Mouse (Mus musculus): ENCODE data around the gene Cxcr5. TPM values are rescaled to one million over a fixed set of nuclear protein-coding genes. Genes with fewer than 3 reads are reported as not detected.

Cxcr5 gene
- total RNA-seq, 2 experiments from 2014 or later = 0.12 to 0.20 TPM

GRCm38 (mm10) chr9:44485105-44485515 lies 76.6 kb downstream of the Cxcr5 start:
- intact Hi-C loops (cut with DNase I) = no loop called here
- peak in 1 of 2 experiments; percentile 9 for DNase-seq

DNA sequence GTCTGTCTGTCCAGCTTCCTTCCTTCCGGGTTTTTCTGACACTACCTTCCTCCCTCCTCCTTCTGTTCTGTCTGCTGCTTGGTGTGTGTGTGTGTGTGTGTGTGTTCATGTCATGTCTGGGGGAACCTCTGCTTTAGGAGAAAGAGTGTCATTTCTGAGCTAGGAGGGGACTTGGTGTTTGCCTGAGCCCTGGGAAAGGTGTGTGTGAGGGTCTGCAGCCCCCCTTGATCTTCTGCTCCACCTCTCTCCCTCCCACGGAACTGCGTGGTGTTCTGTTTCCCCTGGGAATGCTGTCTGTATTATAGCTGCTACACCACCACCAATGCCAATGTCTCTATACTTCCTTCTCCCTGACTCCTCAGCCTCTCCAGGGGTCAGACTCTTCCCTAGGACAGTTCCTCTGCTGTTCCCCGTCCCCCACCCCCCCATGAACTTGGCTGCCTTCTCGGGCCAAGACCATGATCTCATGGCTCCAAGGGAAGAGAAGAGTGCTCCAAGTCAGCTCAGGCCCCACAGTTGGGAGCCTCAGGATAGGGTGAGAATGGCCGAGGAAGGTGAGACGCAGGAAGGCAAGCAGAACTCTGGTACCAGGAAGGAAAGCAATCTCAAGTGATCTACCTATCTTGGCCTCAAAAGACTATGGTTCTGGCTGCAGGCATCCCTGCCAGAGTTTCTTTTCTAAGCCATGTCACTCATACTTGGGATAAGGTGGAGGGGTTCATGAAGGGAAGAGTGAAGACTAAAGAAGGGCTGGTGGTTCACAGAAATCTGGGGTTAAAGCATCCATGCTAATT lies 77.2 kb downstream of the Cxcr5 start:
- intact Hi-C loops (cut with DNase I) = no loop called here
- DNase-seq = peak in 1 of 2 experiments; percentile 13

DNA sequence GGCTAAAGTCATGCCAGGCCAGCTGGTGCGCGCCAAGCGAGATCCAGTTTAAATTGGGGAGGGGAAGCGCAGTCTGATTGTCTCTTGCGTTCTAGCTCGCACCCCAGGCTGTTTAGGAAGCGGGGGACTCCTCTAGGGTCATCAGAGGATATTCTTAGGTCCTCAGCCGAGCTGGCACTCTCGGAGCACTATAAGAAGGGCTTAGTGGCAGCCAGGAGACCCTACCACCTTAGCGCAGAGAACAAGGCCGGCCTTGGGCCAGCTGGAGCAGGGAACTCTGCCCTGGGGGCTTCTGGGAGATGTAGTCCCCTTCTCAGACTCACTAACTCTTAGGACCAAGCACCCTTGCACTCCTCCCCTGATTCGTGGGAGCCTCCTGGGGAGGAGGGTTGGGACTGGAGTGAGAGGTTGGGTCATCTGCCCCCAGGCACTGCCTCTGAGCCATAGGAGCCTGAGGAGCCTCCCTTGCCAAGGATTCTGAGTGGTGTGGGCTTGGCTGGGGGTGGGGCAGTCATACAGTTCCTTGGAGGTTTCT lies 78.1 kb downstream of the Cxcr5 start:
- DNase-seq = peak; percentile 60 to 73
- intact Hi-C loops (cut with DNase I) = no loop called here

- intact Hi-C loops (cut with DNase I) = no loop called here
- peak in 1 of 2 experiments; percentile 52 for DNase-seq
Measured at GRCm38 (mm10) chr9:44483041-44483509, 78.6 kb downstream of the Cxcr5 start.

DNA sequence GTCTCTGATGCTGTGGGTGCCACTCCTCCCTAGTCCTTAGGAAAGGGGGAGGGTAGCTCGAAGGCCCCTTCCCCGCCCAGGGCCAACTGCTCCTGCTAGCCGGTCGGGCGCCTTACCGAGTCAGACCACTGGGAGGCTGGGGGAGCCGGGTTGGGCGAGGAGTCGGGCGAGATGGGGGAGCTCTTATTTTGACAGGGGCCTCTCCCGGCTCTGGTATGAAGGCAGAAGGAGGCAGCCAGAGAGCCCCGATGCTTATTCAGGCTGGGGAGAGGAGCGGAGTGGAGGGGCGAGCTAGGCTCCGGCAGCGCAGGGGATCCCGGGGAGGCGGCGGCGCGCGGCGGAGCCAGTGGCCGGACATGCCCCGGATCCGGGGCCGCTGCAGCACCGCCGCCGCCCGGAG lies 79.1 kb downstream of the Cxcr5 start, which contains the start of gene Bcl9l:
Bcl9l (plus strand) TSS at position 274 of the 400 bp plus-strand sequence.
- intact Hi-C loops (cut with DNase I) = loop anchor here (1.0 kb wide), 1 partner anchor 20 kb away; no protein-coding TSS in a partner anchor
- DNase-seq = peak; percentile 92 to 95

DNA sequence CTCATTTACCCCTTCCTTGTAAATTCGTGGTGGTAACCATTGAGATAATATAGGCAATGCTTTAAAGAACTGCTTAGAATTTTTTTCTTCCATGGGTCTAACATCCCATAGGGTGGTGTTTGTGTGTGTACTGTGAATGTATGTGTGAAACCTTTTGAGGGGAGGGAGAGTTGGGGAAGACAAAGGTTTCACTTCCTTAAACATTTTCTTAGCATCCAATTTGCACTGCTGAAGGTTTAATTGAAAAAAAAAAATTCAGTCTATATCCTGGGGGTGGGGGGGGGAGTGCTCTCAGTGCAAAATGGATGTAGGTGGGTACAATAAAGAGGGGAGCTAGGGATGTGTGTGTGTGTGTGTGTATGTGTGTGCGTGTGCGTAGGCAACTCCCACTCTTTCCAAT lies 79.6 kb downstream of the Cxcr5 start:
- intact Hi-C loops (cut with DNase I) = loop anchor here (1.0 kb wide), 1 partner anchor 20 kb away; no protein-coding TSS in a partner anchor
- no peak for DNase-seq

- peak; percentile 86 to 90 for DNase-seq
- intact Hi-C loops (cut with DNase I) = loop anchor here (5.0 kb wide), 1 partner anchor 32 kb away; no protein-coding TSS in a partner anchor
Measured at GRCm38 (mm10) chr9:44479628-44480428, 81.8 kb downstream of the Cxcr5 start.

DNA sequence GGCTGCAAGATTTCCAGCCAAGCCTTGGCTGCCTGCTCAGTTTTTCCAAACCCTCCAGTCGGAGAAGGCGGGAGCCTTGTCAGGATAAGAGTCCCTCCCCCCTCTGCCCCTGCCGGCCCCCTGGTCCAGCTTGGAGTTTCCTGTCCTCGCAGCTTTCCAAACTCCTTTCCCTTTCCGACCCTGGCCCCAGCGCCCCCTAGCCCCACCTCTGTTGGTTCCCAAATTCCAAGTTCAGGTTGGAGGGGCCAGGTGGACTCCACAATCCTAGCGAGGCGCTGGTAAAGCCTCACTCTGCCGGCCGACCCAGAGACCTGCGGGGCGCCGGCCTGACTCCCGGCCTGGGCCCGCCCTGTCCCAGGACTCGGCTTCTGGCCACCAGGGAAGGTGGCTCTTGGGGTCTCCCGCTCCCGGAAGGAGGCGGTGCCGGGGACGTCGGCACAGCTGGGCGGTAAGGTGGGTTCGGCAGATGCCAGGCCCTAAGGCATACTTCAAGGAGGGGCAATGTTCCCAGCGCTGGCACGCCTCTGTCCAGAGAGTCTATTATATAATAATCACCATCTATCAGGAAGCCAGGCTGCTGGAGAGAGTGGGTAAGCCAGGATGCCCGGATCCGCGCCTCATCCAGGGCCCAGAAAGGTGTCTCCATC lies 82.6 kb downstream of the Cxcr5 start:
- peak; percentile 81 to 84 for DNase-seq
- intact Hi-C loops (cut with DNase I) = loop anchor here (5.0 kb wide), 1 partner anchor 33 kb away; no protein-coding TSS in a partner anchor

GRCm38 (mm10) chr9:44478229-44478921 lies 83.3 kb downstream of the Cxcr5 start:
- DNase-seq = peak; percentile 63 to 74
- intact Hi-C loops (cut with DNase I) = loop anchor here (5.0 kb wide), 1 partner anchor 34 kb away; no protein-coding TSS in a partner anchor

DNA sequence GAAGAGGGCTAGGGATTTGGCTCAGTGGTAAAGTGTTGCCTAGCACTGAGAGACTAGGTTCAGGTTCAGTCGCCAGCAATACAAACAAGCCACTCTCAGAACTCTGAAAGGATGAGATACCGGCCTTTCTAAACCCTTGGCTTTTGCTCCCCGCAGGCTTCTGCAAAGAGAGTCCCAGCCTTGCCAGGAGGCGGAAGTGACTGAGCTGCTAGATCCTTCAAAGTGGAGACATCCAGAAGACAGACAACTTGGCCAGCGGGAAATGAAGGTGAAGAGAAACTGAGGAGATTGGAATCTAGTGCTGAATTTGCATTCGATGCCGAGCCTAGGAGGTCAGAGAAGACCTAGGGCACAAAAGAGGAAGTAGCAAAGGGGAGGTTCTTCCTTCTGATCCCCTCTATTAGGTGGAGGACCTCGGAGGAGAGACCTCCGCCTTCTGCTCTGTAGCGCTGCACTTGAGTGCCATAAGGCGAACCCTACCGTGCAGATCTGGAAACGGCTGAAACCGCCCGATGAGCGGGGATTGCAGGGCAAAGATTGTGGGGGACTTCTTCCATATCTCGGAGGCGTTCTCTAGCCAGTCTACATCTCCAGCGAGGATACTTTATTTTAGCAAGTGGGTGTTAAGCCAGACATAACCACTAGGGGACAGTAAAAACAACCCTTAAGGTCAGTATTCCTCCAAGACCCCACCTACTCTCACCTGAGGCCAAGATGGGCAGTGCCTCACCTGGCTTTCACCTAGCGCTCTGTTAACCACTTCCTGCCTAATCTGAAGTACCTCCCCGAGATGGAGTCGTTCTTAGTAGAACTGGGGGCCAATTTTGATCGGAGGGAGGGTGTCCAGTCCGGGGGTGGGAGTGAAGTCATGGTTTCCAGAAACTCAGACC lies 84.1 kb downstream of the Cxcr5 start:
- intact Hi-C loops (cut with DNase I) = loop anchor here (2.0 to 5.0 kb wide), 2 partner anchors 23 to 35 kb away; partner anchors contain the start of gene Upk2
- peak; percentile 35 to 67 for DNase-seq

DNA sequence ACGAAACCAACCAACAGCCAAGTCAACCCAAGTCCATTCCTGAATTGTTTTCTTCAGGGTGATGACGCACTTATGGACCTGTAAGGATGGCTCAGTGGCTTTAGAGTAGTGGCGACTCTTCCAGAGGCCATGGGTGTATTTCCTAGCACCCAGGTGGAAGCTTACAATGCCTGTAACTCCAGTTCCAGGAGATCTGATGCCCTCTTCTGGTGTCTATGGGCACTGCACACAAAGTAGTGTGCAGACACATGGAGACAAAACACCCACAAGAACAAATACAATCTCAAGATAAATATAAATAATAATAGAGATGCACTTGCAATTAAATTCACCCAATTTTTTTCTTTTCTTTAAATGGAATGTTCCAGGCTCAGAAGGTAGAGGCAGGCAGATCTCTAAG lies 85.7 kb downstream of the Cxcr5 start:
- intact Hi-C loops (cut with DNase I) = loop anchor here (2.0 to 5.0 kb wide), 2 partner anchors 21 to 36 kb away; partner anchors contain the start of gene Upk2
- DNase-seq = peak in 1 of 2 experiments; percentile 20

GRCm38 (mm10) chr9:44474327-44474726 lies 87.3 kb downstream of the Cxcr5 start:
- intact Hi-C loops (cut with DNase I) = loop anchor here (5.0 kb wide), 1 partner anchor 178 kb away; no protein-coding TSS in a partner anchor
- DNase-seq = peak; percentile 14 to 50

GRCm38 (mm10) chr9:44473184-44473583 lies 88.5 kb downstream of the Cxcr5 start:
- intact Hi-C loops (cut with DNase I) = loop anchor here (5.0 kb wide), 1 partner anchor 179 kb away; no protein-coding TSS in a partner anchor
- DNase-seq = no peak

- no peak for DNase-seq
- intact Hi-C loops (cut with DNase I) = no loop called here
Measured at GRCm38 (mm10) chr9:44468800-44469199, 92.9 kb downstream of the Cxcr5 start.

GRCm38 (mm10) chr9:44468224-44468623 lies 93.5 kb downstream of the Cxcr5 start:
- intact Hi-C loops (cut with DNase I) = no loop called here
- DNase-seq = no peak

- intact Hi-C loops (cut with DNase I) = no loop called here
- DNase-seq = no peak
Measured at GRCm38 (mm10) chr9:44461950-44462349, 99.7 kb downstream of the Cxcr5 start.
